Mouse (Mus musculus): ENCODE data around the gene Tbc1d19. TPM values are rescaled to one million over a fixed set of nuclear protein-coding genes. Genes with fewer than 3 reads are reported as not detected.

Gene Tbc1d19
- polyA plus RNA-seq, 1 experiment from 2014 or later, result 50.7 TPM

- 93% methylated on average over 11 of the region's 11 CpGs for WGBS
- H3K9me3 ChIP-seq, result no peaks in the 10 kb centered on the region
- no peaks in the 10 kb centered on the region for H3K36me3 ChIP-seq (replicated peaks)
- DNase-seq (ENCODE audit: extremely low spot score, low spot score), result no peak
- peaks cover 12% of the 10 kb centered on the region for H3K4me1 ChIP-seq
- H3K27me3 ChIP-seq (ENCODE audit: poor library complexity, severe bottlenecking), result no peaks in the 10 kb centered on the region
- no peak overlapping the region for H3K4me3 ChIP-seq
- no peak overlapping the region for H3K27ac ChIP-seq
Observed at GRCm38 (mm10) chr5:53926301-53926855, 117.0 kb downstream of the Tbc1d19 start.

- Histone ChIP-seq H3K9me3 (no peaks in the 10 kb centered on the region), H3K36me3 (replicated peaks) (no peaks in the 10 kb centered on the region), H3K27me3 (ENCODE audit: poor library complexity, severe bottlenecking) (no peaks in the 10 kb centered on the region), H3K4me1 (peaks cover 2% of the 10 kb centered on the region), H3K27ac (no peak overlapping the region), H3K4me3 (no peak overlapping the region)
- WGBS, result 93% methylated on average over 7 of the region's 7 CpGs
- DNase-seq (ENCODE audit: extremely low spot score, low spot score), result no peak
Observed at GRCm38 (mm10) chr5:53927886-53928285, 118.5 kb downstream of the Tbc1d19 start.

- Histone ChIP-seq H3K4me3 (no peak overlapping the region), H3K27me3 (ENCODE audit: poor library complexity, severe bottlenecking) (no peaks in the 10 kb centered on the region), H3K27ac (no peak overlapping the region), H3K9me3 (no peaks in the 10 kb centered on the region), H3K36me3 (replicated peaks) (no peaks in the 10 kb centered on the region), H3K4me1 (no peaks in the 10 kb centered on the region)
- no peak for DNase-seq (ENCODE audit: extremely low spot score, low spot score)
- WGBS, result 84% methylated on average over 4 of the region's 4 CpGs
Observed at GRCm38 (mm10) chr5:53928537-53928936, 119.1 kb downstream of the Tbc1d19 start.

- no peaks in the 10 kb centered on the region for H3K36me3 ChIP-seq (replicated peaks)
- 82% methylated on average over 10 of the region's 10 CpGs for WGBS
- no peaks in the 10 kb centered on the region for H3K27me3 ChIP-seq (ENCODE audit: poor library complexity, severe bottlenecking)
- no peak overlapping the region for H3K27ac ChIP-seq
- DNase-seq (ENCODE audit: extremely low spot score, low spot score), result no peak
- H3K9me3 ChIP-seq, result no peaks in the 10 kb centered on the region
- H3K4me1 ChIP-seq, result no peaks in the 10 kb centered on the region
- H3K4me3 ChIP-seq, result no peak overlapping the region
Observed at GRCm38 (mm10) chr5:53929205-53929614, 119.8 kb downstream of the Tbc1d19 start.

- DNase-seq (ENCODE audit: extremely low spot score, low spot score), result no peak
- 88% methylated on average over 6 of the region's 6 CpGs for WGBS
Observed at GRCm38 (mm10) chr5:53929814-53930213, 120.4 kb downstream of the Tbc1d19 start.

GRCm38 (mm10) chr5:53931011-53931410 is 121.6 kb downstream of the Tbc1d19 start:
- 78% methylated on average over 5 of the region's 5 CpGs for WGBS
- no peaks in the 10 kb centered on the region for H3K9me3 ChIP-seq
- no peak overlapping the region for H3K4me3 ChIP-seq
- H3K27me3 ChIP-seq (ENCODE audit: poor library complexity, severe bottlenecking), result no peaks in the 10 kb centered on the region
- H3K27ac ChIP-seq, result no peak overlapping the region
- no peaks in the 10 kb centered on the region for H3K4me1 ChIP-seq
- H3K36me3 ChIP-seq (replicated peaks), result no peaks in the 10 kb centered on the region
- DNase-seq (ENCODE audit: extremely low spot score, low spot score), result no peak

More at GRCm38 (mm10) chr5:53929814-53930213, 120.4 kb downstream of the Tbc1d19 start:
- Histone ChIP-seq H3K27me3 (ENCODE audit: poor library complexity, severe bottlenecking) (no peaks in the 10 kb centered on the region), H3K4me1 (no peaks in the 10 kb centered on the region), H3K9me3 (no peaks in the 10 kb centered on the region), H3K36me3 (replicated peaks) (no peaks in the 10 kb centered on the region), H3K27ac (no peak overlapping the region), H3K4me3 (no peak overlapping the region)

GRCm38 (mm10) chr5:53933628-53934027 is 124.2 kb downstream of the Tbc1d19 start:
- Histone ChIP-seq H3K4me3 (no peak overlapping the region), H3K27ac (no peak overlapping the region), H3K36me3 (replicated peaks) (no peaks in the 10 kb centered on the region), H3K4me1 (no peaks in the 10 kb centered on the region), H3K9me3 (no peaks in the 10 kb centered on the region), H3K27me3 (ENCODE audit: poor library complexity, severe bottlenecking) (no peaks in the 10 kb centered on the region)
- WGBS, result 91% methylated on average over 7 of the region's 7 CpGs
- DNase-seq (ENCODE audit: extremely low spot score, low spot score), result no peak

GRCm38 (mm10) chr5:53934040-53934439 is 124.6 kb downstream of the Tbc1d19 start:
- 86% methylated on average over 2 of the region's 2 CpGs for WGBS
- no peaks in the 10 kb centered on the region for H3K36me3 ChIP-seq (replicated peaks)
- no peaks in the 10 kb centered on the region for H3K9me3 ChIP-seq
- no peaks in the 10 kb centered on the region for H3K4me1 ChIP-seq
- H3K27ac ChIP-seq, result no peak overlapping the region
- H3K27me3 ChIP-seq (ENCODE audit: poor library complexity, severe bottlenecking), result no peaks in the 10 kb centered on the region
- H3K4me3 ChIP-seq, result no peak overlapping the region
- no peak for DNase-seq (ENCODE audit: extremely low spot score, low spot score)

- DNase-seq (ENCODE audit: extremely low spot score, low spot score), result no peak
Observed at GRCm38 (mm10) chr5:53934826-53935225, 125.4 kb downstream of the Tbc1d19 start.

GRCm38 (mm10) chr5:53937187-53937586 is 127.8 kb downstream of the Tbc1d19 start:
- H3K4me3 ChIP-seq, result no peak overlapping the region
- no peaks in the 10 kb centered on the region for H3K4me1 ChIP-seq
- H3K27ac ChIP-seq, result no peak overlapping the region
- H3K27me3 ChIP-seq (ENCODE audit: poor library complexity, severe bottlenecking), result no peaks in the 10 kb centered on the region
- H3K36me3 ChIP-seq (replicated peaks), result no peaks in the 10 kb centered on the region
- 91% methylated on average over 4 of the region's 4 CpGs for WGBS
- DNase-seq (ENCODE audit: extremely low spot score, low spot score), result no peak
- no peaks in the 10 kb centered on the region for H3K9me3 ChIP-seq

More at GRCm38 (mm10) chr5:53934826-53935225, 125.4 kb downstream of the Tbc1d19 start:
- H3K27me3 ChIP-seq (ENCODE audit: poor library complexity, severe bottlenecking), result no peaks in the 10 kb centered on the region
- no peaks in the 10 kb centered on the region for H3K9me3 ChIP-seq
- H3K27ac ChIP-seq, result no peak overlapping the region
- H3K4me3 ChIP-seq, result no peak overlapping the region
- WGBS, result 92% methylated on average over 1 of the region's 1 CpGs
- no peaks in the 10 kb centered on the region for H3K36me3 ChIP-seq (replicated peaks)
- H3K4me1 ChIP-seq, result no peaks in the 10 kb centered on the region

GRCm38 (mm10) chr5:53939026-53939425 is 129.6 kb downstream of the Tbc1d19 start:
- Histone ChIP-seq H3K4me3 (no peak overlapping the region), H3K27me3 (ENCODE audit: poor library complexity, severe bottlenecking) (no peaks in the 10 kb centered on the region), H3K9me3 (no peaks in the 10 kb centered on the region), H3K4me1 (no peaks in the 10 kb centered on the region), H3K27ac (no peak overlapping the region), H3K36me3 (replicated peaks) (no peaks in the 10 kb centered on the region)
- DNase-seq (ENCODE audit: extremely low spot score, low spot score), result no peak
- WGBS, result 92% methylated on average over 7 of the region's 7 CpGs

- no peaks in the 10 kb centered on the region for H3K27me3 ChIP-seq (ENCODE audit: poor library complexity, severe bottlenecking)
- no peak overlapping the region for H3K27ac ChIP-seq
- no peaks in the 10 kb centered on the region for H3K36me3 ChIP-seq (replicated peaks)
- no peaks in the 10 kb centered on the region for H3K4me1 ChIP-seq
- no peaks in the 10 kb centered on the region for H3K9me3 ChIP-seq
- WGBS, result 77% methylated on average over 11 of the region's 11 CpGs
- no peak for DNase-seq (ENCODE audit: extremely low spot score, low spot score)
- no peak overlapping the region for H3K4me3 ChIP-seq
Observed at GRCm38 (mm10) chr5:53941322-53942024, 132.1 kb downstream of the Tbc1d19 start.

- Histone ChIP-seq H3K9me3 (no peaks in the 10 kb centered on the region), H3K27ac (no peak overlapping the region), H3K4me3 (no peak overlapping the region), H3K4me1 (no peaks in the 10 kb centered on the region), H3K27me3 (ENCODE audit: poor library complexity, severe bottlenecking) (no peaks in the 10 kb centered on the region), H3K36me3 (replicated peaks) (no peaks in the 10 kb centered on the region)
- no peak for DNase-seq (ENCODE audit: extremely low spot score, low spot score)
- 78% methylated on average over 4 of the region's 4 CpGs for WGBS
Observed at GRCm38 (mm10) chr5:53942332-53942731, 132.9 kb downstream of the Tbc1d19 start.

Data from forebrain, embryonic 10.5 days (tissue).